Mouse (Mus musculus) heart, embryonic 12.5 days (tissue): ENCODE measurements around the gene Gm11034. TPM values are rescaled to one million over a fixed set of nuclear protein-coding genes. Genes with fewer than 3 reads are reported as not detected.

Source experiments
- ATAC-seq: fragments of 200-750 bp; cut with Nextera tagmentation; 2 replicates; pipeline ENCODE4 v1.8.0; 2017; ENCODE audit warnings: moderate TSS enrichment, moderate library complexity; ENCODE audit not compliant: insufficient number of reproducible peaks, low FRiP score
- H3K27ac ChIP-seq: fragments of 300-500 bp; sonication (generic); 2 replicates; pipeline ENCODE4 v1.5.1; 2016; ENCODE audit warnings: mild to moderate bottlenecking, moderate library complexity; ENCODE audit not compliant: poor library complexity, severe bottlenecking
- H3K27me3 ChIP-seq: fragments of 300-500 bp; sonication (generic); replicated peaks from 2 replicates; pipeline ENCODE4 v1.6.1; 2016; ENCODE audit warnings: mild to moderate bottlenecking, moderate library complexity
- H3K36me3 ChIP-seq: fragments of 300-500 bp; sonication (generic); 2 replicates; pipeline ENCODE4 v1.6.1; 2016; ENCODE audit warnings: mild to moderate bottlenecking, moderate library complexity
- H3K4me1 ChIP-seq: fragments of 300-500 bp; sonication (generic); replicated peaks from 2 replicates; pipeline ENCODE4 v1.6.1; 2016; ENCODE audit warnings: mild to moderate bottlenecking
- H3K4me2 ChIP-seq: fragments of 300-500 bp; sonication (generic); 2 replicates; pipeline ENCODE4 v1.6.1; 2016; ENCODE audit warnings: mild to moderate bottlenecking, moderate library complexity
- H3K4me3 ChIP-seq: fragments of 300-500 bp; sonication (generic); 2 replicates; pipeline ENCODE4 v1.5.1; 2016; ENCODE audit warnings: mild to moderate bottlenecking
- H3K9ac ChIP-seq: fragments of 300-500 bp; sonication (generic); 2 replicates; pipeline ENCODE4 v1.6.1; 2016; ENCODE audit warnings: mild to moderate bottlenecking, moderate library complexity
- H3K9me3 ChIP-seq: fragments of 300-500 bp; sonication (generic); replicated peaks from 2 replicates; pipeline ENCODE4 v1.6.1; 2016; ENCODE audit warnings: mild to moderate bottlenecking, moderate library complexity
- WGBS: fragments of 180-500 bp; shearing (Covaris S2); methylation state at CpG from one replicate; pipeline ENCODE4 v1.1.7; 2016; 5-methylcytosine and 5-hydroxymethylcytosine counted together
- polyA plus RNA-seq: library from polyadenylated mRNA; unstranded; fragments of >200 nt; fragmentation: Nextera tagmentation; extraction: Ambion mirVana; gene quantifications from 2 replicates; pipeline ENCODE4 v1.2.1, GENCODE M21; 2016

The Gm11034 gene
- polyA plus RNA-seq, 1 experiment from 2014 or later: not detected

- peak overlapping the region; percentile 77 for H3K9ac ChIP-seq
- H3K36me3 ChIP-seq: peaks cover 17% of the 10 kb centered on the region; the same call in 1 of the 2 replicates
- peak; percentile 58 for ATAC-seq
- H3K27ac ChIP-seq: peak overlapping the region; percentile 94
- H3K4me3 ChIP-seq: peak overlapping the region; percentile 73
- H3K4me2 ChIP-seq: peak overlapping the region; percentile 73
- no peaks in the 10 kb centered on the region for H3K27me3 ChIP-seq
- peaks cover 21% of the 10 kb centered on the region for H3K4me1 ChIP-seq
- 1% methylated on average over 24 of the region's 24 CpGs for WGBS
- no peaks in the 10 kb centered on the region for H3K9me3 ChIP-seq
These were observed 26.9 kb upstream of the Gm11034 start for GRCm38 (mm10) chr8:72240403-72240763.

- Histone ChIP-seq H3K4me3 (peak within 1 kb of the TSS; percentile 73), H3K27me3 (no peaks in the 10 kb centered on the region), H3K4me1 (peaks cover 21% of the 10 kb centered on the region), H3K9me3 (no peaks in the 10 kb centered on the region), H3K4me2 (peak within 1 kb of the TSS; percentile 73), H3K27ac (peak within 1 kb of the TSS; percentile 94), H3K36me3 (peaks cover 17% of the 10 kb centered on the region; the same call in 1 of the 2 replicates), H3K9ac (peak within 1 kb of the TSS; percentile 77)
- peak; percentile 96 for ATAC-seq
- under 1% methylated on average over 54 of the region's 54 CpGs for WGBS
These were observed 26.3 kb upstream of the Gm11034 start, which contains the start of gene Ap1m1 for GRCm38 (mm10) chr8:72239499-72240402. Gene Ap1m1 (plus strand): TSS chr8:72240018.

- ATAC-seq: no peak
- Histone ChIP-seq H3K27ac (no peak overlapping the region), H3K4me2 (no peak overlapping the region), H3K4me1 (peaks cover 10% of the 10 kb centered on the region), H3K4me3 (no peak overlapping the region), H3K27me3 (no peaks in the 10 kb centered on the region), H3K36me3 (peaks cover 28% of the 10 kb centered on the region), H3K9ac (no peak overlapping the region), H3K9me3 (no peaks in the 10 kb centered on the region)
- WGBS: 88% methylated on average over 5 of the region's 5 CpGs
These were observed 9.2 kb upstream of the Gm11034 start for GRCm38 (mm10) chr8:72222656-72223055.

GRCm38 (mm10) chr8:72220758-72221157, 7.3 kb upstream of the Gm11034 start:
- peak overlapping the region; percentile 71 for H3K4me2 ChIP-seq
- no peaks in the 10 kb centered on the region for H3K9me3 ChIP-seq
- peaks cover 10% of the 10 kb centered on the region for H3K4me1 ChIP-seq
- H3K9ac ChIP-seq: no peak overlapping the region
- peaks cover 28% of the 10 kb centered on the region for H3K36me3 ChIP-seq
- peak overlapping the region; percentile 77 for H3K4me3 ChIP-seq
- no peak overlapping the region for H3K27ac ChIP-seq
- peaks cover 7% of the 10 kb centered on the region; the same call in 1 of the 2 replicates for H3K27me3 ChIP-seq
- WGBS: 84% methylated on average over 4 of the region's 4 CpGs
- ATAC-seq: no peak

GRCm38 (mm10) chr8:72219541-72220363, 6.3 kb upstream of the Gm11034 start, which contains the start of gene Fam32a:
Gene Fam32a (plus strand): TSS chr8:72219730.
- Histone ChIP-seq H3K9me3 (no peaks in the 10 kb centered on the region), H3K9ac (peak within 1 kb of the TSS; percentile 74), H3K4me1 (peaks cover 10% of the 10 kb centered on the region), H3K36me3 (peaks cover 28% of the 10 kb centered on the region), H3K27ac (peak within 1 kb of the TSS; percentile 58), H3K4me3 (peak within 1 kb of the TSS; percentile 77), H3K4me2 (peak within 1 kb of the TSS; percentile 71), H3K27me3 (peaks cover 12% of the 10 kb centered on the region; the same call in 1 of the 2 replicates)
- WGBS: 15% methylated on average over 39 of the region's 39 CpGs
- ATAC-seq: peak; percentile 95

GRCm38 (mm10) chr8:72218781-72219540, 5.5 kb upstream of the Gm11034 start:
- no peak overlapping the region for H3K27ac ChIP-seq
- 82% methylated on average over 10 of the region's 10 CpGs for WGBS
- ATAC-seq: no peak

GRCm38 (mm10) chr8:72215871-72216270, 2.4 kb upstream of the Gm11034 start:
- WGBS: 29% methylated on average over 1 of the region's 1 CpGs
- no peak for ATAC-seq

More at GRCm38 (mm10) chr8:72218781-72219540, 5.5 kb upstream of the Gm11034 start:
- no peaks in the 10 kb centered on the region for H3K9me3 ChIP-seq
- H3K9ac ChIP-seq: no peak overlapping the region
- peaks cover 10% of the 10 kb centered on the region for H3K4me1 ChIP-seq
- peak overlapping the region; percentile 77 for H3K4me3 ChIP-seq
- H3K4me2 ChIP-seq: peak overlapping the region; percentile 71
- H3K27me3 ChIP-seq: peaks cover 14% of the 10 kb centered on the region; the same call in 1 of the 2 replicates
- H3K36me3 ChIP-seq: peaks cover 26% of the 10 kb centered on the region

GRCm38 (mm10) chr8:72215060-72215459, 1.6 kb upstream of the Gm11034 start:
- H3K27me3 ChIP-seq: peaks cover 21% of the 10 kb centered on the region
- H3K9me3 ChIP-seq: no peaks in the 10 kb centered on the region
- no peak overlapping the region for H3K4me2 ChIP-seq
- H3K9ac ChIP-seq: no peak overlapping the region
- H3K4me3 ChIP-seq: no peak overlapping the region
- no peak overlapping the region for H3K27ac ChIP-seq
- ATAC-seq: no peak
- 29% methylated on average over 2 of the region's 2 CpGs for WGBS
- no peaks in the 10 kb centered on the region for H3K36me3 ChIP-seq
- no peaks in the 10 kb centered on the region for H3K4me1 ChIP-seq

More at GRCm38 (mm10) chr8:72215871-72216270, 2.4 kb upstream of the Gm11034 start:
- no peak overlapping the region for H3K27ac ChIP-seq
- no peak overlapping the region for H3K4me3 ChIP-seq
- H3K9me3 ChIP-seq: no peaks in the 10 kb centered on the region
- peaks cover 8% of the 10 kb centered on the region for H3K4me1 ChIP-seq
- no peaks in the 10 kb centered on the region for H3K36me3 ChIP-seq
- H3K27me3 ChIP-seq: peaks cover 21% of the 10 kb centered on the region
- H3K4me2 ChIP-seq: no peak overlapping the region
- no peak overlapping the region for H3K9ac ChIP-seq

GRCm38 (mm10) chr8:72212751-72213150, 685 bp downstream of the Gm11034 start, which contains the start of gene Cib3:
Gene Cib3 (minus strand): TSS chr8:72212837.
- 65% methylated on average over 4 of the region's 4 CpGs for WGBS
- ATAC-seq: no peak

GRCm38 (mm10) chr8:72211846-72212245, 1.6 kb downstream of the Gm11034 start:
- Histone ChIP-seq H3K27me3 (peaks cover 19% of the 10 kb centered on the region; the same call in 1 of the 2 replicates), H3K9me3 (no peaks in the 10 kb centered on the region), H3K4me1 (no peaks in the 10 kb centered on the region), H3K9ac (no peak overlapping the region), H3K36me3 (no peaks in the 10 kb centered on the region), H3K27ac (no peak overlapping the region), H3K4me2 (no peak overlapping the region), H3K4me3 (no peak overlapping the region)
- ATAC-seq: no peak
- WGBS: 78% methylated on average over 1 of the region's 1 CpGs

More at GRCm38 (mm10) chr8:72212751-72213150, 685 bp downstream of the Gm11034 start, which contains the start of gene Cib3:
- H3K27ac ChIP-seq: no peak within 1 kb of the TSS
- H3K4me2 ChIP-seq: no peak within 1 kb of the TSS
- H3K4me1 ChIP-seq: no peaks in the 10 kb centered on the region
- no peaks in the 10 kb centered on the region for H3K36me3 ChIP-seq
- no peak within 1 kb of the TSS for H3K9ac ChIP-seq
- no peak within 1 kb of the TSS for H3K4me3 ChIP-seq
- H3K9me3 ChIP-seq: no peaks in the 10 kb centered on the region
- H3K27me3 ChIP-seq: peaks cover 21% of the 10 kb centered on the region
